Mouse (Mus musculus): ENCODE data around the gene Wsb2.
"Not testable (repeated sequence)": the region's sequence is repeated elsewhere in the genome, so short reads cannot be mapped to it uniquely, and the experiment has no call there.

The Wsb2 gene

GRCm38 (mm10) chr5:117390895-117391294 is 33.8 kb downstream of the Wsb2 start:
- DNase-seq, result no peak

DNA sequence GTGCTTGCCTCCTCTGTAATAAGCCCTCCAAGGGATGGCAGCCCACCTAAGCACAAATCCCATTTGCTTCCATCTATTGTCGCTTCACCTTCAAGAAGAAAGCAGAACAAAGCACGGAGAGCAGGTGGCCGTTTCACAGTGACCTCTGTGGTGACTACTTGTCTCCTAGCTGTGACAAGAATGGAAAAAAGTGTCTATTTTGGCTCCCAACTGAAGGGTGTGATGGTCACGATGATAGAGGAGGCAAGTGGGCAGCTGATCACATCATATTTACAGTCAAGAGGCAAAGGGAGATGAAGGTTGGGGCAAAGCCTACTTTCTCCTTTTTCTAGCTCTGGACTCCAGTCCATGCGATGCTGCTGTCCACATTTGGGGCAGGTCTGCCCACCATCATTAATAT is 38.7 kb downstream of the Wsb2 start:
- no peak for DNase-seq

DNA sequence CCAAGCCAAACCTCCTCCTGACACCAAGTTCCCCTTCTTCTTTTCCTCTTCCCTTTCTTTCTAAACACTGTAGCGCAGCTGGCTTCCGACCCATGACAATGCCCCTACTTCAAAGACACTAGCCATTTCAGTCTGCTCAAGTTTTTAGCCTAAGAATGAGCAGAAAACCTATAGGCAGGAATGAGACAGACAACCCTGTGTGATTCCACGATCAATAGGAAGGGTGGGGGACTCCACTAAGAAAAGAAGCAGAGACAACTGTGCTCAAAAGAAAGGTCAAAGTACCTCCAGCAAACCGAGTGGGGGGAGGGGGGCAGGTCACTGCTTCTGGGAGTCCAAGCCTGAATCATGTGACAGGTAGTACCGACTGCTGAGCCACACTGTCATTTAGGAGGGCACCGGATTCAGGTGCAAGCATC is 39.5 kb downstream of the Wsb2 start:
- DNase-seq, result peak; percentile 34

DNA sequence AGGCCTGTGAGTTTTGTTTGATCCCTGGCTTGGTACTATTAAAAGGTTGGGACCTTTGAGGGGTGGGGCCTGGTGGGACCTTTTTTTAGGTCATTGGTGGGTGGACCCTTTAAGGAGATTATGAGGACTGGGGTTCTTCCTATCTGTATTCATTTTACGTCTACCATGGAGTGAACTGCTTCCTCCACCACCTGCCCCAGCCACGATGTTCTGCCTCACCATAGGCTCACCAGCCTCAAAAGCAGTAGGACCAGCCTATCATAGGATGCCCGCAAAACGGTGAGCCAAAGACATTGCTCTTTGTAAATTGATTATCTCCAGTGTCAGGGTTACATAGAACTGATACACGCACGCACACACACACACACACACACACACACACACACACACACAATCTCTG is 40.3 kb downstream of the Wsb2 start:
- no peak for DNase-seq

DNA sequence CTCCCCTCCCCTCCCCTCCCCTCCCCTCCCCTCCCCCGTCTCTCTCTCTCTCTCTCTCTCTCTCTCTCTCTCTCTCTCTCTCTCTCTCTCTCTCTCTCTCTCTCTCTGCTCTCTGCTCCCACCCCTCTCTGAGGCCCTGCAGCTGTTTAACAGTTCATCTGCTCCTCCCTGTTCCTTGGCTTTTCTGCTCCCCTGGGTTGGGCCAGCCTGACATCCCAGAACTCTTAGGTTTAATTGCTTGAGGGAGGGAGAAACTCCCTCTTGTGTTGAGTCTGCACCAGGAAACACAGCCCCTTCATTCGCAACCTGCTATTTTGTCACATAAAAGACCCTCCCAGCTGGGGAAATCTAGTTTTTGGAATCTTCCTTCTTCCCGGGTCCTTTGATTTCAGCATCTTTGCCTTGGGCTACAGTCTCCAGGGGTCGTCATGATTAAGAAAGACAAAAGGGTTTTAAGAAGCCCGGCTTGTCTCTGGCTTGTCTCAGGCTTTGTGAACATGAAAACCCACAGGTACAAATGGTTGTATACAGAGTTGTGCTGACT is 41.0 kb downstream of the Wsb2 start:
- DNase-seq, result peak; percentile 60

- DNase-seq, result no peak
Observed at GRCm38 (mm10) chr5:117399281-117399680, 42.2 kb downstream of the Wsb2 start.

- no peak for DNase-seq
Observed at GRCm38 (mm10) chr5:117403609-117404008, 46.5 kb downstream of the Wsb2 start.

DNA sequence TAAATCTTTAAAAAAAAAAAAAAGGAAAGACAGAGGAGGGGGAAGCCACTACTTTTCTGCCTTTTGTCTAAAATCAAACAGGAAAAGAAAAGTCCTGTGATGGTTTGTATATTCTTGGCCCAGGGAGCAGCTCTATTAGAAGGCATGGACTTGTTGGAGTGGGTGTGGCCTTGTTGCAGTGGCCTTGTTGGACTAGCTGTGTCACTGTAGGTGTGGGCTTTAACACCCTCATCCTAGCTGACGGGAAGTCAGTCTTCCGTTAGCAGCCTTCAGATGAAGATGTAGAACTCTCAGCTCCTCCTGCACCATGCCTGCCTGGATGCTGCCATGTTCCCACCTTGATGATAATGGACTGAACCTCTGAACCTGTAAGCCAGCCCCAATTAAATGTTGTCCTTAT is 47.6 kb downstream of the Wsb2 start:
- not testable (repeated sequence) for DNase-seq

GRCm38 (mm10) chr5:117408216-117408615 is 51.1 kb downstream of the Wsb2 start:
- DNase-seq, result peak; percentile 70

- DNase-seq, result no peak
Observed at GRCm38 (mm10) chr5:117409369-117409768, 52.3 kb downstream of the Wsb2 start.

- peak; percentile 77 for DNase-seq
Observed at GRCm38 (mm10) chr5:117413507-117414501, 56.7 kb downstream of the Wsb2 start, which contains the start of gene Ksr2. TSS of gene Ksr2 (plus strand) at chr5:117414000.

GRCm38 (mm10) chr5:117414611-117415010 is 57.5 kb downstream of the Wsb2 start:
- no peak for DNase-seq

GRCm38 (mm10) chr5:117415011-117415912 is 58.2 kb downstream of the Wsb2 start:
- no peak for DNase-seq

GRCm38 (mm10) chr5:117417442-117417841 is 60.3 kb downstream of the Wsb2 start:
- no peak for DNase-seq

All from kidney, postnatal 10 days (tissue).